Mouse (Mus musculus): Measurements from ENCODE around the gene Spsb3. TPM values are rescaled to one million over a fixed set of nuclear protein-coding genes. Genes with fewer than 3 reads are reported as not detected.

Spsb3 gene
- polyA plus RNA-seq, 1 experiment = 10.5 TPM

DNA sequence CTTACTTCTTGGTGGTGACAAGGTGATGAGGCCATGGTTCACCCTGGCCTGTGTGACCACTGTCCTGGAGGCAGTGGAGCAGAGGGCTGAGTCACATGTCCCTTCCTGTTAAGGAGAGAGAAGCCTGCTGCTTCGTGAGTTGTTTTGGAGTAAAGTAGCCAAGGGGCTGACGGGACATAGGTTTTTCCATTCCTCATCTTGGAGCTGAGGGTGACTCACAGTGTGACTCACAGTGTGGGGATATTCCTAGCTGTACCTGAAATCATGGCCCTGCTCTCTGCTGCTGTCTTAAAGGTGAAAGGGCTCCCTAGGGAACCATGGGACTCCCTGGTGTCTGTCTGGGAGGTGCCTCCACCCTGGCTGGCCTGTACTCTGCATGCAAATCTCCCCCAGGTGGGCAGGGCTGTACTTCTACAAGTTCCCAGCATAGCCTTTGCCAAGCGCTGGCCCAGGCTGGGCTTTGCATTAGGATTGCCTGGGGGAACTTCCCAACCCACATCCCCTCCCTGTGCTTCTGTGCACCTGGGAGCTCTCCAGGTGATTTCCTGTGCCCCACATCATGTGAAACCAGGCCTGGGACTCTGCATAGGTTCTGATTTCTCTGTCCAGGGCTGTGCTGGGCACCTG lies 30.5 kb upstream of the Spsb3 start:
- H3K36me3 ChIP-seq (ENCODE audit: control insufficient read depth, insufficient read depth, low read length, poor library complexity, severe bottlenecking) = no peaks in the 10 kb centered on the region
- H3K9ac ChIP-seq (ENCODE audit: low read depth, poor library complexity, severe bottlenecking) = no peak overlapping the region
- H3K27ac ChIP-seq (ENCODE audit: insufficient read depth, low read length) = no peak overlapping the region
- H3K27me3 ChIP-seq (ENCODE audit: control insufficient read depth, insufficient read depth, low read length, poor library complexity, severe bottlenecking) = no peaks in the 10 kb centered on the region
- H3K4me1 ChIP-seq (ENCODE audit: control insufficient read depth, insufficient read depth, low read length) = peaks cover 1% of the 10 kb centered on the region
- no peak overlapping the region for H3K4me3 ChIP-seq (ENCODE audit: low read depth, low read length)
- no peaks in the 10 kb centered on the region for H3K9me3 ChIP-seq (replicated peaks; ENCODE audit: control insufficient read depth, insufficient read depth, low read length, poor library complexity, severe bottlenecking)
- TF ChIP-seq CTCF (IDR thresholded peaks at IDR 0.05; ENCODE audit: low read depth, low read length) (no peak), EP300 (IDR thresholded peaks at IDR 0.05; ENCODE audit: insufficient read depth, low read depth, low read length) (no peak), POLR2A (IDR thresholded peaks at IDR 0.05; ENCODE audit: insufficient read depth, low read length) (no peak)

DNA sequence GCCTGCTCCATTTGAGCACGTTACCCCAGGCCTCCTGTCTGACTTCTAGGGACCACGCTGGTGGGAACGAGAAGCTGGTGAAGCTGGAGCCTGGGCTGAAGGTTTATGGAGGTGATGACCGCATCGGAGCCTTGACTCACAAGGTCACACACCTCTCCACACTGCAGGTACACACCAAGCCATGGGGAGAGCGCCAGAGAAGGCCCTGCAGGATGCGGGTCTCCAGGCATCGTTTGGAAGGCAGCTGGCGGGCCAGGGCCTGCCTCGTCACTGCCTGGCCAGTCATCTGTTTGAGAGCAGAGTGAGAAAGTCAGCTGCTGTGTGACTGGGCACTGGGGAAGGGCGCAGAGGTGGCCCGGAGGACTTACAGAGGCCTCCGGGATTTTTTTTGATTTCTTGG lies 29.9 kb upstream of the Spsb3 start:
- H3K36me3 ChIP-seq (ENCODE audit: control insufficient read depth, insufficient read depth, low read length, poor library complexity, severe bottlenecking) = no peaks in the 10 kb centered on the region
- H3K9me3 ChIP-seq (replicated peaks; ENCODE audit: control insufficient read depth, insufficient read depth, low read length, poor library complexity, severe bottlenecking) = no peaks in the 10 kb centered on the region
- H3K4me3 ChIP-seq (ENCODE audit: low read depth, low read length) = no peak overlapping the region
- peaks cover 1% of the 10 kb centered on the region for H3K4me1 ChIP-seq (ENCODE audit: control insufficient read depth, insufficient read depth, low read length)
- H3K27me3 ChIP-seq (ENCODE audit: control insufficient read depth, insufficient read depth, low read length, poor library complexity, severe bottlenecking) = no peaks in the 10 kb centered on the region
- no peak for TF ChIP-seq EP300 (IDR thresholded peaks at IDR 0.05; ENCODE audit: insufficient read depth, low read depth, low read length)
- TF ChIP-seq CTCF (IDR thresholded peaks at IDR 0.05; ENCODE audit: low read depth, low read length) = no peak
- no peak for TF ChIP-seq POLR2A (IDR thresholded peaks at IDR 0.05; ENCODE audit: insufficient read depth, low read length)
- H3K27ac ChIP-seq (ENCODE audit: insufficient read depth, low read length) = no peak overlapping the region
- H3K9ac ChIP-seq (ENCODE audit: low read depth, poor library complexity, severe bottlenecking) = no peak overlapping the region

DNA sequence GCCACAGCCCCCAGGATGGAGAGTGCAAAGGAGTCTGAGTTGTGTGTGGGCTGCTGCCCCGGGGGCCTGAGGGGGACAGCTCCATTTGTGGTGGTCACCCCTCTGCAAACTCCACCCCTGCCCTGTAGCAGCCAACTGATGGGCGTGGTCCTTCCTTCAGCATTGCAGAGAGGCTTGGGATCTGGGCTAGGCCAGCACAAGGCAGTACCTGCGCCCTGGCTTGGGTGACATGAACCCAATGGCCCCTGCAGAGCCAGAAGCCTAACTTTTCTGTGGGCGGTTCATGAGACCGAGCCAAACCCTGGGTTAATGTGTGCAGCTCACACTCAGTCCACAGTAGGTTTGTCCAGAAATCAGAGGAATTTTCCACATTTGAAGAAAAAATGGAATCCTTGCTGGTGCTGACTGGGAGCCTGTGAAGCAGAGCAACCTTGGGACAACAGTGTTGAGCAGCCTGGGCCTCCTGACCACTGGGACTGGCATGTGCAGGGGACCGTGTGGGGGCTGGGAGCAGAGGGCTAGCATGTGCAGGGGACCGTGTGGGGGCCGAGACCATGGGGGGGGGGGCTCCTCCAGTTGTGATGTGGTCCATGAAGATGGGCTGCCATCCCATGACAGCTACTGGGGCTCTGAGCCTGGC lies 28.5 kb upstream of the Spsb3 start:
- Histone ChIP-seq H3K27ac (ENCODE audit: insufficient read depth, low read length) (no peak overlapping the region), H3K36me3 (ENCODE audit: control insufficient read depth, insufficient read depth, low read length, poor library complexity, severe bottlenecking) (no peaks in the 10 kb centered on the region), H3K9ac (ENCODE audit: low read depth, poor library complexity, severe bottlenecking) (no peak overlapping the region), H3K4me1 (ENCODE audit: control insufficient read depth, insufficient read depth, low read length) (peaks cover 1% of the 10 kb centered on the region), H3K9me3 (replicated peaks; ENCODE audit: control insufficient read depth, insufficient read depth, low read length, poor library complexity, severe bottlenecking) (no peaks in the 10 kb centered on the region), H3K4me3 (ENCODE audit: low read depth, low read length) (no peak overlapping the region), H3K27me3 (ENCODE audit: control insufficient read depth, insufficient read depth, low read length, poor library complexity, severe bottlenecking) (no peaks in the 10 kb centered on the region)
- TF ChIP-seq EP300 (IDR thresholded peaks at IDR 0.05; ENCODE audit: insufficient read depth, low read depth, low read length) (no peak), CTCF (IDR thresholded peaks at IDR 0.05; ENCODE audit: low read depth, low read length) (no peak), POLR2A (IDR thresholded peaks at IDR 0.05; ENCODE audit: insufficient read depth, low read length) (no peak)

DNA sequence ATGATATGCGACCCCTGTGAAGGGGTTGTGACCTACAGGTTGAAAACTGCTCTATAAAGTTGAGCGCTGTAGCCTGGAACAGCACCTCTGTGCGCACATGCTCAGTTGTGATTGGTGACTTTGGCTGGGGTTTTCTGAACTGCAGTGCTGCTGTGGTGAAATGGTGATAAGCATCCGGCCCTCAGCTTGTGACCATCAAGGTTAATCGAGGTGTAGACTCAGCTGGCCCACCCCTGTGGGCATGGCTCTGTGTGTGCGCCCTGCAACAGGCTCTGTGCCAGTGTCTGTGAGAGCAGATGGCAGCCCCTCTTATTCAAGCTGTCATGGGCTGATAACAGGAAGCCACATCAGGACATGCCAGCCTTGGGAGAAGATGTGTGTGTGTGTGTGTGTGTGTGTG lies 27.5 kb upstream of the Spsb3 start:
- TF ChIP-seq EP300 (IDR thresholded peaks at IDR 0.05; ENCODE audit: insufficient read depth, low read depth, low read length) = no peak
- TF ChIP-seq CTCF (IDR thresholded peaks at IDR 0.05; ENCODE audit: low read depth, low read length) = no peak
- no peak for TF ChIP-seq POLR2A (IDR thresholded peaks at IDR 0.05; ENCODE audit: insufficient read depth, low read length)
- H3K36me3 ChIP-seq (ENCODE audit: control insufficient read depth, insufficient read depth, low read length, poor library complexity, severe bottlenecking) = no peaks in the 10 kb centered on the region

DNA sequence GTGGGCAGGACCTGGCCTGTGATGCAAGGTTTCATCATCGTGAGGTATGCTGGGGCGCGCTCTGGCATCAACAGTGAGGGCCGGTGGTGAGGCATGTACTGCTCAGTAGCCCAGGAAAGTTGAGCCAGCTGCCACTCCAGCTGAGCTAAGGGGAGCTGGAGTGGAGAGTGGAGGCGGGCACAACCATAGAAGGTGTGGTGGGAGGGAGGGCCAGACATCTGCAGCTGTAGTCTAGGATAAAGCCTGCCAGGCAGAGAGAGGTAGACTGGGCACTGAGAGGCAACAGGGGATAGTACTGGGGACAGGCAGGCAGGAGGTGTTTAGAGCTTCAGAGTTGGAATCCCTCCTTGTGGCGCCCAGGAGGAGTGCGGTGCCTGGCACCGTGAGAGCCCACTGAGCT lies 26.4 kb upstream of the Spsb3 start:
- no peak overlapping the region for H3K9ac ChIP-seq (ENCODE audit: low read depth, poor library complexity, severe bottlenecking)
- no peaks in the 10 kb centered on the region for H3K9me3 ChIP-seq (replicated peaks; ENCODE audit: control insufficient read depth, insufficient read depth, low read length, poor library complexity, severe bottlenecking)
- no peak overlapping the region for H3K27ac ChIP-seq (ENCODE audit: insufficient read depth, low read length)
- H3K36me3 ChIP-seq (ENCODE audit: control insufficient read depth, insufficient read depth, low read length, poor library complexity, severe bottlenecking) = no peaks in the 10 kb centered on the region
- H3K4me3 ChIP-seq (ENCODE audit: low read depth, low read length) = no peak overlapping the region
- H3K27me3 ChIP-seq (ENCODE audit: control insufficient read depth, insufficient read depth, low read length, poor library complexity, severe bottlenecking) = no peaks in the 10 kb centered on the region
- no peak for TF ChIP-seq POLR2A (IDR thresholded peaks at IDR 0.05; ENCODE audit: insufficient read depth, low read length)
- no peak for TF ChIP-seq CTCF (IDR thresholded peaks at IDR 0.05; ENCODE audit: low read depth, low read length)
- TF ChIP-seq EP300 (IDR thresholded peaks at IDR 0.05; ENCODE audit: insufficient read depth, low read depth, low read length) = no peak
- H3K4me1 ChIP-seq (ENCODE audit: control insufficient read depth, insufficient read depth, low read length) = peaks cover 1% of the 10 kb centered on the region

More for the DNA sequence above, 27.5 kb upstream of the Spsb3 start:
- Histone ChIP-seq H3K4me3 (ENCODE audit: low read depth, low read length) (no peak overlapping the region), H3K4me1 (ENCODE audit: control insufficient read depth, insufficient read depth, low read length) (peaks cover 1% of the 10 kb centered on the region), H3K27me3 (ENCODE audit: control insufficient read depth, insufficient read depth, low read length, poor library complexity, severe bottlenecking) (no peaks in the 10 kb centered on the region), H3K27ac (ENCODE audit: insufficient read depth, low read length) (no peak overlapping the region), H3K9me3 (replicated peaks; ENCODE audit: control insufficient read depth, insufficient read depth, low read length, poor library complexity, severe bottlenecking) (no peaks in the 10 kb centered on the region), H3K9ac (ENCODE audit: low read depth, poor library complexity, severe bottlenecking) (no peak overlapping the region)

DNA sequence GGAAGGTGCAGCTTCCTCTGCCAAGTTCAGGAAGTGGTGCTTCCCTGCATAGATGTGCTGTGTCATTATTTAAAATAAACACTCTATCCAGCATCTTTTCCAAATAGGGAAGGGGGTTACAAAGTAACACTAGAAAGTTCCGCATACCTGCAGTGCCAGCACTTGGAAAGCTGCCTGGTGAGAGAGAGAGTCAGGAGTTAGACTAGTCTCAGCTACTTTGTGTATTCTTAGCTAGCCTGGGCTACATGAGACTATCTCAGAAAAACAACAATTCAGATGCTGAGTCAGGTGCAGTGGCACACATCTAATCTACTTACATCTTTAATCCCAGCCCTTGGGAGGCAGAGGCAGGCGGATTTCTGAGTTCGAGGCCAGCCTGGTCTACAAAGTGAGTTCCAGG lies 24.7 kb upstream of the Spsb3 start:
- Histone ChIP-seq H3K27me3 (ENCODE audit: control insufficient read depth, insufficient read depth, low read length, poor library complexity, severe bottlenecking) (no peaks in the 10 kb centered on the region), H3K4me3 (ENCODE audit: low read depth, low read length) (no peak overlapping the region), H3K27ac (ENCODE audit: insufficient read depth, low read length) (no peak overlapping the region), H3K4me1 (ENCODE audit: control insufficient read depth, insufficient read depth, low read length) (no peaks in the 10 kb centered on the region), H3K9me3 (replicated peaks; ENCODE audit: control insufficient read depth, insufficient read depth, low read length, poor library complexity, severe bottlenecking) (no peaks in the 10 kb centered on the region), H3K9ac (ENCODE audit: low read depth, poor library complexity, severe bottlenecking) (no peak overlapping the region), H3K36me3 (ENCODE audit: control insufficient read depth, insufficient read depth, low read length, poor library complexity, severe bottlenecking) (no peaks in the 10 kb centered on the region)
- TF ChIP-seq EP300 (IDR thresholded peaks at IDR 0.05; ENCODE audit: insufficient read depth, low read depth, low read length) (no peak), POLR2A (IDR thresholded peaks at IDR 0.05; ENCODE audit: insufficient read depth, low read length) (no peak), CTCF (IDR thresholded peaks at IDR 0.05; ENCODE audit: low read depth, low read length) (no peak)
